Mouse (Mus musculus) heart, embryonic 11.5 days (tissue): ENCODE measurements at regions not wholly inside any gene's neighbourhood (a gene's known extent, or its start where the extent isn't known, plus 50 kb on each side); places are given as distances from the start of the nearest gene placed in this dataset. TPM values are rescaled to one million over a fixed set of nuclear protein-coding genes. Genes with fewer than 3 reads are reported as not detected.

Source experiments
- ATAC-seq: fragments of 200-750 bp; cut with Nextera tagmentation; replicated peaks from 2 replicates; pipeline ENCODE4 v1.8.0; 2017; ENCODE audit warnings: moderate library complexity; ENCODE audit not compliant: insufficient number of reproducible peaks, low FRiP score, low TSS enrichment
- H3K27ac ChIP-seq: fragments of 300-500 bp; sonication (generic); 2 replicates; pipeline ENCODE4 v1.5.1; 2014; ENCODE audit warnings: mild to moderate bottlenecking, low read depth, low read length
- H3K27me3 ChIP-seq: fragments of 300-500 bp; sonication (generic); 2 replicates; pipeline ENCODE4 v1.6.1; 2014; ENCODE audit warnings: mild to moderate bottlenecking, low read length, mixed read lengths; ENCODE audit not compliant: control insufficient read depth, insufficient read depth
- H3K36me3 ChIP-seq: fragments of 300-500 bp; sonication (generic); 2 replicates; pipeline ENCODE4 v1.6.1; 2014; ENCODE audit warnings: mild to moderate bottlenecking, low read length, moderate library complexity, mixed read lengths; ENCODE audit not compliant: control insufficient read depth, insufficient read depth
- H3K4me1 ChIP-seq: fragments of 300-500 bp; sonication (generic); 2 replicates; pipeline ENCODE4 v1.6.1; 2014; ENCODE audit warnings: low read length; ENCODE audit not compliant: control insufficient read depth, insufficient read depth
- H3K4me2 ChIP-seq: fragments of 300-500 bp; sonication (generic); 2 replicates; pipeline ENCODE4 v1.6.1; 2014; ENCODE audit warnings: mild to moderate bottlenecking, moderate library complexity
- H3K4me3 ChIP-seq: fragments of 300-500 bp; sonication (generic); 2 replicates; pipeline ENCODE4 v1.5.1; 2014; ENCODE audit warnings: low read depth, low read length
- H3K9ac ChIP-seq: fragments of 300-500 bp; sonication (generic); 2 replicates; pipeline ENCODE4 v1.6.1; 2014; ENCODE audit warnings: mild to moderate bottlenecking, low read depth, low read length, moderate library complexity
- H3K9me3 ChIP-seq: fragments of 300-500 bp; sonication (generic); replicated peaks from 2 replicates; pipeline ENCODE4 v1.6.1; 2016; ENCODE audit warnings: low read length; ENCODE audit not compliant: control insufficient read depth
- WGBS: fragments of 180-500 bp; shearing (Covaris S2); extraction: QIAGEN DNeasy Blood & Tissue Kit; methylation state at CpG from one replicate; pipeline ENCODE4 v1.1.7; 2014; ENCODE audit not compliant: insufficient replicate concordance; 5-methylcytosine and 5-hydroxymethylcytosine counted together
- microRNA-seq: library from miRNA; unstranded; fragments of <30 nt; microRNA quantifications from one replicate; pipeline ENCODE4, GENCODE M21; 2016; ENCODE audit warnings: borderline number of aligned reads

GRCm38 (mm10) chr14:111403555-111403954 lies 271.3 kb upstream of the Slitrk5 start:
- 62% methylated on average over 1 of the region's 1 CpGs for WGBS

GRCm38 (mm10) chr14:111413543-111413942 lies 261.4 kb upstream of the Slitrk5 start:
- no peaks in the 10 kb centered on the region for H3K36me3 ChIP-seq
- WGBS, result 83% methylated on average over 3 of the region's 3 CpGs
- H3K9ac ChIP-seq, result no peak overlapping the region
- H3K27me3 ChIP-seq, result no peaks in the 10 kb centered on the region
- H3K27ac ChIP-seq, result no peak overlapping the region
- H3K4me2 ChIP-seq, result no peak overlapping the region
- H3K9me3 ChIP-seq, result no peaks in the 10 kb centered on the region
- ATAC-seq, result no peak
- no peak overlapping the region for H3K4me3 ChIP-seq
- H3K4me1 ChIP-seq, result no peaks in the 10 kb centered on the region

More at GRCm38 (mm10) chr14:111403555-111403954, 271.3 kb upstream of the Slitrk5 start:
- Histone ChIP-seq H3K9me3 (no peaks in the 10 kb centered on the region), H3K4me1 (no peaks in the 10 kb centered on the region), H3K4me3 (no peak overlapping the region), H3K27ac (no peak overlapping the region), H3K36me3 (no peaks in the 10 kb centered on the region), H3K9ac (no peak overlapping the region), H3K4me2 (no peak overlapping the region), H3K27me3 (no peaks in the 10 kb centered on the region)
- no peak for ATAC-seq

DNA sequence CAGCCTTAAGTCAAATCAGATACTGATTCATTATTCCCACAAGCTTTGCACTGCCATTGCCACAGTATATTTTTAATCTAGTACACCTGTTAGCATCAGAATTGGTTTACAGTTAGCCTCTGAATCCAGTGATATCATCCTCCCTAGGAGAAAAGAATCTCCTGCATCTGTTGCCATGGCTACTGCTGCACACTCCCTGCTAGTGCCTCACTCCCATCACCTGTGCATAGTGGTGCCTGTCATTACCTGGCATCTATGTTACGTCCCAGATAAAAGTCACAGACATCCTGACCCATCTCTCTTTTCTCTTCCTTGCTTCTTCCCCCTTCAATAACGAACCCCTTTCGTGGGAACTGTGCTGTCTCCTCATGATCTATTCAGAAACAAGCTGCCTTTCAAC lies 256.4 kb upstream of the Slitrk5 start:
- no peaks in the 10 kb centered on the region for H3K36me3 ChIP-seq
- H3K4me2 ChIP-seq, result no peak overlapping the region
- H3K27ac ChIP-seq, result no peak overlapping the region
- H3K9me3 ChIP-seq, result no peaks in the 10 kb centered on the region
- WGBS, result 67% methylated on average over 3 of the region's 3 CpGs
- H3K27me3 ChIP-seq, result no peaks in the 10 kb centered on the region
- no peak overlapping the region for H3K4me3 ChIP-seq
- no peaks in the 10 kb centered on the region for H3K4me1 ChIP-seq
- H3K9ac ChIP-seq, result no peak overlapping the region
- ATAC-seq, result no peak

GRCm38 (mm10) chr14:111429101-111429857 lies 245.6 kb upstream of the Slitrk5 start:
- H3K9me3 ChIP-seq, result no peaks in the 10 kb centered on the region
- no peaks in the 10 kb centered on the region for H3K27me3 ChIP-seq
- 87% methylated on average over 2 of the region's 2 CpGs for WGBS
- no peaks in the 10 kb centered on the region for H3K4me1 ChIP-seq
- ATAC-seq, result no peak
- H3K4me2 ChIP-seq, result no peak overlapping the region
- no peak overlapping the region for H3K4me3 ChIP-seq
- H3K9ac ChIP-seq, result no peak overlapping the region
- H3K27ac ChIP-seq, result no peak overlapping the region
- H3K36me3 ChIP-seq, result no peaks in the 10 kb centered on the region

Small RNAs in the stretch of these regions (microRNA-seq; reads per million reads assigned to microRNA genes)
- not detected for gene Gm22802
